Mouse (Mus musculus): Measurements from ENCODE around the gene Col20a1. TPM values are rescaled to one million over a fixed set of nuclear protein-coding genes. Genes with fewer than 3 reads are reported as not detected.

The Col20a1 gene
- polyA plus RNA-seq (2012; ENCODE audit: insufficient read depth, insufficient read length, missing spikeins) = 0.88 and 1.1 TPM in 2 replicates

DNA sequence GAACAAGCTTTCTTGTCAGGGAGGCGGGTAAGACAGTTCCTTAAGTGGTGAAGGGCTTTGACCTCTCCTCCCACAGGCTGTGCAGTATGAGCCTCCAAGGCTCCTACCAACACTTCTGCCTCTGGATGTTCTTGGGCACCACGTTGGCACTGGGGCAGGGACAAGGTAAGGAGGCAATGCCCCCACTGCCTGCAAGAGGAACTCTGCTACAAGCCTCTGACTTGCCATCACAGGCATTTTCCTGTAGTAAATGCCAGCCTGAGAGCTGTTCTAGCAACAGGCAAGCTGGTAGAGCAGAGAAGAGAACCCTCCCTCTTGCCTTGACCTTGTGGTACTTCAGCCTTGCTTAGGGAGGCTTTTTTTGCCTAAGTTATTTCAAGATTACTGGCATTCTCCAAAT, at the start of gene Col20a1:
Gene Col20a1 (plus strand): TSS at position 87 of the 400 bp plus-strand sequence.
- no peak within 1 kb of the TSS for H3K4me3 ChIP-seq (ENCODE audit: insufficient read depth, low read depth, low read length)
- no peak within 1 kb of the TSS for H3K27ac ChIP-seq (replicated peaks; ENCODE audit: low read depth, low read length)
- H3K4me1 ChIP-seq (ENCODE audit: control insufficient read depth, insufficient read depth, insufficient read length, low read length) = no peaks in the 10 kb centered on the region

GRCm38 (mm10) chr2:180940187-180940586, 46.1 kb upstream of the Col20a1 start:
- no peaks in the 10 kb centered on the region for H3K4me1 ChIP-seq (ENCODE audit: control insufficient read depth, insufficient read depth, insufficient read length, low read length)
- H3K4me3 ChIP-seq (ENCODE audit: insufficient read depth, low read depth, low read length) = no peak overlapping the region
- H3K27ac ChIP-seq (replicated peaks; ENCODE audit: low read depth, low read length) = no peak overlapping the region

GRCm38 (mm10) chr2:180941869-180942268, 44.5 kb upstream of the Col20a1 start:
- no peaks in the 10 kb centered on the region for H3K4me1 ChIP-seq (ENCODE audit: control insufficient read depth, insufficient read depth, insufficient read length, low read length)
- no peak overlapping the region for H3K27ac ChIP-seq (replicated peaks; ENCODE audit: low read depth, low read length)
- no peak overlapping the region for H3K4me3 ChIP-seq (ENCODE audit: insufficient read depth, low read depth, low read length)

DNA sequence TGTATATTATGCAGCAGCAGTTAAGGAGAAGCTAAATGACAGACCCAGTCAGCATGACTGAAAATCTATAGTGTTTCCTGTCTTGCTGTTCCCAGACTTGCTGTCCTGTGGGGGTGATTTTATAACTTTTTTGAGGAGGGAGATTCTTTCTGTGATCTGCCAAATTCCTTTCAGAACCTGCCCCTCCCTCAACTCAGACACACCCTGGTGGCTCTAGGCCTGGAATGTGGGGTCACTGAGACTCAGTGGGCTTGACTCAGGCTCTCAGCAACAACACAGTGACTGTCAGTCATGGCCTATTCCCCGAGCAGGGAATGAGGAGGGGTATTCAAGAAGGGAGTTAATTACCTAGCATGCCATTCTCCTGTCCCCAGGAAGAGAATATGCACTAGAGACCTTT, 36.4 kb upstream of the Col20a1 start:
- Histone ChIP-seq H3K4me3 (ENCODE audit: insufficient read depth, low read depth, low read length) (no peak overlapping the region), H3K4me1 (ENCODE audit: control insufficient read depth, insufficient read depth, insufficient read length, low read length) (no peaks in the 10 kb centered on the region; the same call in 1 of the 2 replicates), H3K27ac (replicated peaks; ENCODE audit: low read depth, low read length) (no peak overlapping the region)

DNA sequence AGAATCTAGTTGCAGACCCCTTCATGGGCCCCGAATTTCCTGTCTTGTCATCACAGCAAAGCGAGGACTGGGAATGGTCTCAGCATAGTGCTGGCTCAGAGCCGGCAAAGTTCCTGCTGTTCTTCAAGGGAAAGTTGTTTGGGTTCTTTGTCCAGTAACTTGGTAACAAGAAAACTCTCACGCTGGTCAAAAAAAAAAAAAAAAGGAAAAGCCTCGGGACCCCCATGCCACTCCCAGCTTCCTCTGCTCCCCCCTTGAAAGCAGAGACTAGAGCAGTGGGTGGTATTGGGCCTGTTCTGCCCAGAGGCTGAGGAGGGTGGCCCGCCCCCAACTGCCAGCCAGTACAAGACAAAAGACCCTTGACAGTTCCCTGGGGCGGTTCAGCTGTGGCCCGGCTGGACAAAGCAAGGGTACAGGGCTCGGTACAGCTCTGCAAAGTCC, 33.6 kb upstream of the Col20a1 start:
- Histone ChIP-seq H3K4me3 (ENCODE audit: insufficient read depth, low read depth, low read length) (no peak overlapping the region), H3K4me1 (ENCODE audit: control insufficient read depth, insufficient read depth, insufficient read length, low read length) (no peaks in the 10 kb centered on the region; the same call in 1 of the 2 replicates), H3K27ac (replicated peaks; ENCODE audit: low read depth, low read length) (no peak overlapping the region)

DNA sequence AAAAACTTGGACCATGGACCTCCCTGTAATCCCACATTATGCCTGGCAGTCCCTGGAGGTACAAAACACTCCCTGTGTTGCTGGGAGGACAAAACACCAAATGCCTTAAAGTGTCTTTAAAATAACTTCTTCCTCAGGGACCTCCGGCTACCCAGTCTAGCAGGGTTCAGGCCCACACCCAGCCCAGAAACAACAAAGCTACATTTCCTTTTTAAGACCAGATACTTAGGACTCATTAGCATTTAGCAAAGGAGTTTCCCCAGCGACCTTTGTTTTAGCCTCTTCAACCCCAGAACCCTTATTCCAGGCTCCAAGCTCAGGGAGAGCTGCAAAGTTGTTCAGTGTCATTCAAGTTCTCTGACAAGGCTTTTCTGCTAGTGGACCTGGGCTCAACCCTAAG, 32.7 kb upstream of the Col20a1 start:
- H3K27ac ChIP-seq (replicated peaks; ENCODE audit: low read depth, low read length) = no peak overlapping the region
- no peaks in the 10 kb centered on the region; the same call in 1 of the 2 replicates for H3K4me1 ChIP-seq (ENCODE audit: control insufficient read depth, insufficient read depth, insufficient read length, low read length)
- no peak overlapping the region; the same call in 1 of the 2 replicates for H3K4me3 ChIP-seq (ENCODE audit: insufficient read depth, low read depth, low read length)

GRCm38 (mm10) chr2:180954061-180955047, 32.0 kb upstream of the Col20a1 start, which contains the start of gene Nkain4:
Gene Nkain4 (minus strand): TSS chr2:180954699.
- Histone ChIP-seq H3K4me1 (ENCODE audit: control insufficient read depth, insufficient read depth, insufficient read length, low read length) (no peaks in the 10 kb centered on the region; the same call in 1 of the 2 replicates), H3K4me3 (ENCODE audit: insufficient read depth, low read depth, low read length) (peak within 1 kb of the TSS; percentile 43), H3K27ac (replicated peaks; ENCODE audit: low read depth, low read length) (no peak within 1 kb of the TSS)

- no peaks in the 10 kb centered on the region for H3K4me1 ChIP-seq (ENCODE audit: control insufficient read depth, insufficient read depth, insufficient read length, low read length)
- H3K4me3 ChIP-seq (ENCODE audit: insufficient read depth, low read depth, low read length) = no peak overlapping the region
- H3K27ac ChIP-seq (replicated peaks; ENCODE audit: low read depth, low read length) = no peak overlapping the region
Measured at GRCm38 (mm10) chr2:180959605-180960004, 26.7 kb upstream of the Col20a1 start.

DNA sequence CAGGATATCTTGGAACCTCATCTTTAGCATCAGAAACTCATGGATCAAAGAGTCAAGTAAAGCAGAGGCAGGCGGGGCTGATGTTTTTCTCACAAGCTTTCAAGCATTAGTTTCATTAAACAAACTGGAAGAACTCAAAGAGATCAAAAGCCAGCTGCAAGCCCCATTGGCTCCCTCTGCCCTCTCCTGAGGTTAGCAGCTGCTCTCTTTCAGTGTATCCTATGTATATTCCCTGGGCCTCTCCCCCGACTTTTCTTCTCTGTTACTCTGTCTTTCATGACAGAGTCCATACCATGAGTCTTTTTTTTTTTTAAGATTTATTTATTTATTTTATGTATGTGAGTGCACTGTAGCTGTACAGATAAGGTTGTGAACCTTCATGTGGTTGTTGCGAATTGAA, 26.1 kb upstream of the Col20a1 start:
- Histone ChIP-seq H3K27ac (replicated peaks; ENCODE audit: low read depth, low read length) (no peak overlapping the region), H3K4me1 (ENCODE audit: control insufficient read depth, insufficient read depth, insufficient read length, low read length) (no peaks in the 10 kb centered on the region), H3K4me3 (ENCODE audit: insufficient read depth, low read depth, low read length) (no peak overlapping the region)

GRCm38 (mm10) chr2:180962616-180963308, 23.6 kb upstream of the Col20a1 start:
- no peak overlapping the region for H3K27ac ChIP-seq (replicated peaks; ENCODE audit: low read depth, low read length)
- no peaks in the 10 kb centered on the region for H3K4me1 ChIP-seq (ENCODE audit: control insufficient read depth, insufficient read depth, insufficient read length, low read length)
- no peak overlapping the region for H3K4me3 ChIP-seq (ENCODE audit: insufficient read depth, low read depth, low read length)

DNA sequence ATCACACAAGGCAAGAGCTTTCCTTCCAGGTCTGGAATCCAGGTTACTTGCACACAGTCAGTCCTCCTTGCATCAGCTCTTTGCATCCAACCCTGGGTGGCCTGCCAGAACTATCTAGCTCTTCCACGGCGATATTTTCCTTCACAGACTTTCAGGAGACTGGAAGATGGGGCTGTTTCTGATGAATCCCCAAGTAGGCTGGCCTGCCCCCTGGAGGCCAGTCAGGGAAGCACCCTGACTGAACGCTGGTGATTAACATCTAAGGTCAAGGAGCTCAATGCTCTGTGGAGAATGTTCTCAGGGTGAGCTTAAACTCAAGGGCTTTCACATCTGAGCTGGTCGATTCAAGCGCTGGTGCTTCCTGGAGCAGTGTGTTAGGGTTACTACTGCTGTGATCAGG, 22.4 kb upstream of the Col20a1 start:
- Histone ChIP-seq H3K4me3 (ENCODE audit: insufficient read depth, low read depth, low read length) (no peak overlapping the region), H3K27ac (replicated peaks; ENCODE audit: low read depth, low read length) (no peak overlapping the region)

DNA sequence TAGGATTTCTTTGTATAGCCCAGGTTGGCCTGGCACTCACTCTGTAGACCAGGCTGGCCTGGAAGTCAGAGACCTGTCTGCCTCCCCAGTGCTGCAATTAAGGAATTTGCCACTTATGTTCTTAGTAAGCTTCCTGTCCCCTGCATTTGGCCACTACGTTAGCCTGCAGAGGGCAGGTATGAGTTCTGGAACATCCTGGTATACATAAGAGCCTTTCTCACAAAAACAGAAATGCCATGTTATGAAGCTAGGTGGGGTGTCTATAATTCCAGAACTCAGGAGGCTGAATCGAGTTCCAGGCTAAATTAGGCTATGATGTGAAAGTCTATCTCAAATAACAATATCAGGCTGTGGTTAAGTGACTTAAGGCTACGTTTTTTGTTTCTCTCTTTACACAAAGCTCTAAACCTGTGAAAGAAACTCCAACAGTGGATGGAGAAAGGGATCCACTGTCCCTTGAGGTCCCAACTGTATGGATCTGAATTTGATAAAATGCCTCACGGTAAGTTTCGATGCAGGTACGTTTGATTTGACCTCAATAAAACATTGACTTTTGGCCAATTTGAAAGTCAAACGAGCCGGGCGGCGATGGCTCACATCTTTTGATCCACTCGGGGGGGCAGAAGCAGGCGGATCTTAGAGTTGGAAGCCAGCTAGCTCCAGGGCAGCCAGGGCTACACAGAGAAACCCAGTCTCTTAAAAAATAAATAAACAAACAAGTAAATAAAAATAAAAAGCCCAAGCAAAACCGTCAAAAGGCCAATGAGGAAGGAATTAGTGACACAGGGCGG, 20.0 kb upstream of the Col20a1 start:
- Histone ChIP-seq H3K27ac (replicated peaks; ENCODE audit: low read depth, low read length) (peak overlapping the region; percentile 93), H3K4me1 (ENCODE audit: control insufficient read depth, insufficient read depth, insufficient read length, low read length) (no peaks in the 10 kb centered on the region; the same call in 1 of the 2 replicates), H3K4me3 (ENCODE audit: insufficient read depth, low read depth, low read length) (peak overlapping the region; percentile 99)

More for the DNA sequence above, 22.4 kb upstream of the Col20a1 start:
- no peaks in the 10 kb centered on the region; the same call in 1 of the 2 replicates for H3K4me1 ChIP-seq (ENCODE audit: control insufficient read depth, insufficient read depth, insufficient read length, low read length)

DNA sequence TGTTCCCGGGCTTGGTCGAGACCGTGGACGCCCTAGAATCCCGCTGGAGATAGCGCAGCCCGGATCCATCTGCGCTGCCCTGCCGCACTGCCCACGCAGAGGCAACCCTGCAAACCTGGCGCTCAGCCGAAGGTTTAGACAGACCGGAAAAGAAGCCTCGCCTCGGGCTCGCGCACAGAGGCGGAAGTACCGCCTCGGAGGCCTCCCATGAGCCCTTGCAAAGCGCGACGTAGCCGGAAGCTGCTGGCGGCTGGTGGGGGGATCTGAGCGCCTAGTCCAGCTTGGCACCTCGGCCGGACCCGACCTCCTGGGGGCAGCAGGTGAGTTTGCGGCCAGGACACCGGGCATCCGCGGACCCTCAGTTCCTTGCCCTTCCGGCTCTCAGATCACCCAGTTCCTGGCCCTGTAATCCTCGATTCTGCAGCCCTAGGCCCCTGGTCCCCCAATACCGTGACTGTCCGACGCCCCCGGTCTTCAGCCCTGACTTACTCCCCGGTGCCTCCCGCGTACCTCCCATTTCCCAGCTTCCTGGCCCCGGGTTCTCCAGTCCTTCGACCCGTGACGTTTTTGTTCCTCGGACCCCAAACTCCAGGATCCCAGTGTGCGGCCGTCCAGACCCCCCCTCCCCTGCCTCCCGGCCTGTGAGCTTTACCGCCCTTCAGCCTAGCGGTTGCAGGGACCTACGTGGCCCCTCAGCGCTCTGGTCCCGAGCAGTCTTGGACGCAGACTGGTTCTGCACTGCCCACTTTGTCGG, 19.1 kb upstream of the Col20a1 start, which contains the start of gene Arfgap1:
Gene Arfgap1 (plus strand): TSS at position 216 of the 754 bp plus-strand sequence.
- peak within 1 kb of the TSS; percentile 93 for H3K27ac ChIP-seq (replicated peaks; ENCODE audit: low read depth, low read length)
- H3K4me1 ChIP-seq (ENCODE audit: control insufficient read depth, insufficient read depth, insufficient read length, low read length) = no peaks in the 10 kb centered on the region; the same call in none of the 2 replicates
- H3K4me3 ChIP-seq (ENCODE audit: insufficient read depth, low read depth, low read length) = peak within 1 kb of the TSS; percentile 99

DNA sequence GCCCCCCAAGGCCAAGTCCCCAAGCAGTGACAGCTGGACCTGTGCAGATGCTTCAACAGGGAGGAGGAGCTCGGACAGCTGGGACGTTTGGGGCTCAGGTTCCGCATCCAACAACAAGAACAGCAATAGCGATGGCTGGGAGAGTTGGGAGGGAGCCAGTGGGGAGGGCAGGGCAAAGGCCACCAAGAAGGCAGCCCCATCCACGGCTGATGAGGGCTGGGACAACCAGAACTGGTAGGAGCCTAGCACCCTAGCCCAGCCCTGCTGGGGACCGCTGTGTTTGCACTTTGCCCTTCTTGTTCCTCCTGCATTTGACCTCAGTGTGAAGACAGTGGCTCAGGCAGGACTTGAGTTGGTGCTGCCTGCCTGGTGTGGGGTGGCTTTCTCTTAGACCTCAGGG, 5.2 kb upstream of the Col20a1 start:
- Histone ChIP-seq H3K4me1 (ENCODE audit: control insufficient read depth, insufficient read depth, insufficient read length, low read length) (no peaks in the 10 kb centered on the region), H3K27ac (replicated peaks; ENCODE audit: low read depth, low read length) (no peak overlapping the region), H3K4me3 (ENCODE audit: insufficient read depth, low read depth, low read length) (no peak overlapping the region)
